Mouse (Mus musculus) lung, postnatal 0 days (tissue): ENCODE measurements around the gene Cyp2j5. TPM values are rescaled to one million over a fixed set of nuclear protein-coding genes. Genes with fewer than 3 reads are reported as not detected.
A peak's percentile ranks its signal among the peaks of the same experiment; 100 is the strongest.

Experiments
- ATAC-seq: fragments of 200-750 bp; cut with Nextera tagmentation; 2 replicates; pipeline ENCODE4 v1.8.0; 2017; ENCODE audit warnings: moderate library complexity
- DNase-seq: peaks from one replicate; pipeline ENCODE4 v3.0.0-alpha.2; 2016; ENCODE audit warnings: low spot score
- H3K27ac ChIP-seq: fragments of 300-500 bp; sonication (generic); 2 replicates; pipeline ENCODE4 v1.5.1; 2014; ENCODE audit warnings: antibody characterized with exemption, mild to moderate bottlenecking, low read length, mixed read lengths
- H3K27me3 ChIP-seq: fragments of 300-500 bp; sonication (generic); replicated peaks from 2 replicates; pipeline ENCODE4 v1.6.1; 2014; ENCODE audit warnings: low read length, mixed read lengths; ENCODE audit not compliant: insufficient read depth
- H3K36me3 ChIP-seq: fragments of 300-500 bp; sonication (generic); 2 replicates; pipeline ENCODE4 v1.6.1; 2014; ENCODE audit warnings: low read length, mixed read lengths; ENCODE audit not compliant: insufficient read depth
- H3K4me1 ChIP-seq: fragments of 300-500 bp; sonication (generic); 2 replicates; pipeline ENCODE4 v1.6.1; 2014; ENCODE audit warnings: antibody characterized with exemption, low read depth, low read length, mixed read lengths; ENCODE audit not compliant: insufficient read depth
- H3K4me2 ChIP-seq: fragments of 300-500 bp; sonication (generic); replicated peaks from 2 replicates; pipeline ENCODE4 v1.6.1; 2014; ENCODE audit warnings: low read depth, mild to moderate bottlenecking, low read length, moderate library complexity, mixed read lengths
- H3K4me3 ChIP-seq: fragments of 300-500 bp; sonication (generic); 2 replicates; pipeline ENCODE4 v1.5.1; 2014; ENCODE audit warnings: low read depth, low read length
- H3K9ac ChIP-seq: fragments of 300-500 bp; sonication (generic); replicated peaks from 2 replicates; pipeline ENCODE4 v1.6.1; 2014; ENCODE audit warnings: low read depth, mild to moderate bottlenecking
- H3K9me3 ChIP-seq: fragments of 300-500 bp; sonication (generic); 2 replicates; pipeline ENCODE4 v1.6.1; 2016; ENCODE audit warnings: low read length, mixed read lengths
- CTCF ChIP-seq: IDR thresholded peaks from 2 replicates; pipeline ENCODE4 v1.5.1; 2016; ENCODE audit warnings: antibody characterized with exemption, mild to moderate bottlenecking
- EP300 ChIP-seq: IDR thresholded peaks from 2 replicates; pipeline ENCODE4 v1.6.1; 2016; ENCODE audit warnings: antibody characterized with exemption, mild to moderate bottlenecking, control low read depth
- WGBS: fragments of 180-500 bp; shearing (Covaris S2); extraction: QIAGEN DNeasy Blood & Tissue Kit; methylation state at CpG from one replicate; pipeline ENCODE4 v1.1.7; 2014; 5-methylcytosine and 5-hydroxymethylcytosine counted together
- polyA plus RNA-seq: library from polyadenylated mRNA; unstranded; fragments of >200 nt; fragmentation: Nextera tagmentation; extraction: Ambion mirVana; gene quantifications from 2 replicates; pipeline ENCODE4 v1.2.1, GENCODE M21; 2015

Gene Cyp2j5
- not detected in 2 replicates for polyA plus RNA-seq

DNA sequence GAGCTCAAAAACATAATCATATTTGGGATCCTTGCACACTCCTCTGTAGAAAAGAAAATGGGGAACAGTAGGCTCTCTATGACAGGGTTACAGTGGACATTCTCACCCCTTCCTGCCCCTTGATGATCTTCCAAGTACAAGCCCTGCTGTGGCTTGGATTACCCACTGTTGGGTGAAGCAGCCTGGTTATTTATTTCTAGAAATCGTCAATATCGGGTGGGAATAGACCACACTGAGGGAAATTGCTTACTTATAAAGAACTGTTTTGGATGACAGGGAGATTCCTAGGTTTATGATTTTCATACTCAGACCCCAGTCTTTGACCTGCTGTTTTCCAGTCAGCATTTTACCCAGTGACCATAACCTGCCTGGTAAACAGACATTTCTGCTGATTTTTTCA is at the start of gene Cyp2j5:
TSS of gene Cyp2j5 (minus strand) at position 164 of the 400 bp plus-strand sequence.
- H3K9ac ChIP-seq: no peak within 1 kb of the TSS
- no peaks in the 10 kb centered on the region for H3K27me3 ChIP-seq
- 89% methylated on average over 2 of the region's 2 CpGs for WGBS
- no peaks in the 10 kb centered on the region for H3K9me3 ChIP-seq
- no peaks in the 10 kb centered on the region for H3K4me1 ChIP-seq
- H3K4me3 ChIP-seq: no peak within 1 kb of the TSS
- no peak for TF ChIP-seq CTCF
- TF ChIP-seq EP300: no peak
- DNase-seq (no peak), ATAC-seq (no peak)
- no peak within 1 kb of the TSS for H3K27ac ChIP-seq
- no peak within 1 kb of the TSS for H3K4me2 ChIP-seq
- H3K36me3 ChIP-seq: no peaks in the 10 kb centered on the region

GRCm38 (mm10) chr4:96705281-96705951 is 41.5 kb upstream of the Cyp2j5 start:
- H3K27me3 ChIP-seq: no peaks in the 10 kb centered on the region
- H3K4me3 ChIP-seq: no peak overlapping the region
- H3K4me1 ChIP-seq: no peaks in the 10 kb centered on the region
- TF ChIP-seq CTCF: peak; percentile 60
- TF ChIP-seq EP300: no peak
- no peaks in the 10 kb centered on the region for H3K36me3 ChIP-seq
- no peak for ATAC-seq
- peak; percentile 54 for DNase-seq
- no peak overlapping the region for H3K27ac ChIP-seq
- H3K9ac ChIP-seq: no peak overlapping the region
- H3K4me2 ChIP-seq: no peak overlapping the region
- 66% methylated on average over 2 of the region's 2 CpGs for WGBS
- H3K9me3 ChIP-seq: no peaks in the 10 kb centered on the region

GRCm38 (mm10) chr4:96698218-96698561 is 34.2 kb upstream of the Cyp2j5 start:
- Histone ChIP-seq H3K9me3 (no peaks in the 10 kb centered on the region), H3K9ac (no peak overlapping the region), H3K4me2 (no peak overlapping the region), H3K27ac (no peak overlapping the region), H3K27me3 (no peaks in the 10 kb centered on the region), H3K4me3 (no peak overlapping the region), H3K36me3 (no peaks in the 10 kb centered on the region), H3K4me1 (no peaks in the 10 kb centered on the region)
- DNase-seq (no peak), ATAC-seq (no peak)
- TF ChIP-seq EP300: no peak
- TF ChIP-seq CTCF: no peak
- 71% methylated on average over 5 of the region's 5 CpGs for WGBS

GRCm38 (mm10) chr4:96697511-96698217 is 33.7 kb upstream of the Cyp2j5 start:
- 69% methylated on average over 15 of the region's 15 CpGs for WGBS
- Histone ChIP-seq H3K9me3 (no peaks in the 10 kb centered on the region), H3K9ac (no peak overlapping the region), H3K27me3 (no peaks in the 10 kb centered on the region), H3K4me1 (no peaks in the 10 kb centered on the region), H3K4me3 (no peak overlapping the region), H3K27ac (no peak overlapping the region), H3K4me2 (no peak overlapping the region), H3K36me3 (no peaks in the 10 kb centered on the region)
- ATAC-seq: peak; percentile 52
- no peak for DNase-seq
- no peak for TF ChIP-seq CTCF
- TF ChIP-seq EP300: no peak

- Histone ChIP-seq H3K27me3 (no peaks in the 10 kb centered on the region), H3K9ac (no peak overlapping the region), H3K4me2 (no peak overlapping the region), H3K4me1 (no peaks in the 10 kb centered on the region), H3K36me3 (no peaks in the 10 kb centered on the region), H3K9me3 (no peaks in the 10 kb centered on the region), H3K4me3 (no peak overlapping the region), H3K27ac (no peak overlapping the region)
- ATAC-seq (peak; percentile 78), DNase-seq (peak; percentile 72)
- TF ChIP-seq EP300: no peak
- peak; percentile 74 for TF ChIP-seq CTCF
- WGBS: 25% methylated on average over 13 of the region's 13 CpGs
Observed at GRCm38 (mm10) chr4:96696614-96697360, 32.8 kb upstream of the Cyp2j5 start.

GRCm38 (mm10) chr4:96687358-96687803 is 23.4 kb upstream of the Cyp2j5 start:
- no peaks in the 10 kb centered on the region for H3K36me3 ChIP-seq
- H3K9ac ChIP-seq: no peak overlapping the region
- H3K27ac ChIP-seq: no peak overlapping the region
- no peak overlapping the region for H3K4me3 ChIP-seq
- H3K4me2 ChIP-seq: no peak overlapping the region
- DNase-seq: no peak
- TF ChIP-seq EP300 (no peak), CTCF (no peak)
- H3K27me3 ChIP-seq: no peaks in the 10 kb centered on the region
- H3K4me1 ChIP-seq: no peaks in the 10 kb centered on the region
- no peak for ATAC-seq
- WGBS: 52% methylated on average over 2 of the region's 2 CpGs
- H3K9me3 ChIP-seq: no peaks in the 10 kb centered on the region
